Mouse (Mus musculus) MEL (cell line): ENCODE data around the gene Caskin1. TPM values are rescaled to one million over a fixed set of nuclear protein-coding genes. Genes with fewer than 3 reads are reported as not detected.

Experiments
- DNase-seq: peaks from one replicate; pipeline ENCODE4 v3.0.0; 2011; ENCODE audit warnings: low read depth, low spot score
- H3K27ac ChIP-seq: 2 replicates; pipeline ENCODE4 v1.5.1; 2012; ENCODE audit warnings: low read depth, mild to moderate bottlenecking, control low read depth, low read length, moderate library complexity; ENCODE audit not compliant: control insufficient read depth
- H3K27me3 ChIP-seq, 2 experiments: fragments of 150-350 bp in 1 of 2; sonication (generic) in 1 of 2; 2 replicates each; pipeline ENCODE4 v1.6.1; 2012; ENCODE audit warnings: low read length in 2 of 2, mild to moderate bottlenecking in 2 of 2, improper control_type of control experiment in 1 of 2, moderate library complexity in 1 of 2; ENCODE audit not compliant: insufficient read depth in 2 of 2, control insufficient read depth in 1 of 2
- H3K36me3 ChIP-seq, 2 experiments: 2 replicates each; pipeline ENCODE4 v1.6.1; 2012 to 2014; ENCODE audit warnings: low read length in 2 of 2, improper control_type of control experiment in 1 of 2, inconsistent platforms in 1 of 2, mild to moderate bottlenecking in 1 of 2; ENCODE audit not compliant: insufficient read depth in 2 of 2, control insufficient read depth in 1 of 2
- H3K4me1 ChIP-seq, 2 experiments: fragments of 150-350 bp in 1 of 2; sonication (generic) in 1 of 2; 2 replicates each; pipeline ENCODE4 v1.6.1; 2012; ENCODE audit warnings: low read length in 2 of 2, improper control_type of control experiment in 1 of 2, mild to moderate bottlenecking in 1 of 2; ENCODE audit not compliant: insufficient read depth in 2 of 2, control insufficient read depth in 1 of 2
- H3K4me3 ChIP-seq, 2 experiments: fragments of 150-350 bp in 1 of 2; sonication (generic) in 1 of 2; 2 replicates each; pipeline ENCODE4 v1.5.1; 2012; ENCODE audit warnings: low read depth in 2 of 2, low read length in 2 of 2, mild to moderate bottlenecking in 2 of 2, moderate library complexity in 2 of 2, control low read depth in 1 of 2, improper control_type of control experiment in 1 of 2; ENCODE audit not compliant: control insufficient read depth in 1 of 2, insufficient read depth in 1 of 2
- H3K79me2 ChIP-seq: 2 replicates; pipeline ENCODE4 v1.6.1; 2012; ENCODE audit warnings: mild to moderate bottlenecking, low read length, moderate library complexity; ENCODE audit not compliant: control insufficient read depth, poor library complexity, insufficient read depth
- H3K9ac ChIP-seq: 2 replicates; pipeline ENCODE4 v1.6.1; 2012; ENCODE audit warnings: low read depth, mild to moderate bottlenecking, control low read depth, low read length, moderate library complexity; ENCODE audit not compliant: control insufficient read depth, poor library complexity, severe bottlenecking
- H3K9me3 ChIP-seq: fragments of 150-350 bp; sonication (generic); replicated peaks from 2 replicates; pipeline ENCODE4 v1.6.1; 2012; ENCODE audit warnings: mild to moderate bottlenecking, low read length, improper control_type of control experiment, moderate library complexity; ENCODE audit not compliant: insufficient read depth
- BHLHE40 ChIP-seq: IDR thresholded peaks from 2 replicates; pipeline ENCODE4 v1.6.1; 2012; ENCODE audit warnings: low read depth, mild to moderate bottlenecking, inconsistent platforms, low read length, improper control_type of control experiment, borderline replicate concordance
- E2F4 ChIP-seq: IDR thresholded peaks from 2 replicates; pipeline ENCODE4 v1.6.1; 2011; ENCODE audit warnings: low read depth, low read length, improper control_type of control experiment, borderline replicate concordance
- ELF1 ChIP-seq: IDR thresholded peaks from 2 replicates; pipeline ENCODE4 v1.6.1; 2014; ENCODE audit warnings: low read depth, mild to moderate bottlenecking, inconsistent platforms, low read length, improper control_type of control experiment, moderate library complexity
- HCFC1 ChIP-seq: IDR thresholded peaks from 2 replicates; pipeline ENCODE4 v1.6.1; 2012; ENCODE audit warnings: low read depth, mild to moderate bottlenecking, inconsistent platforms, low read length, improper control_type of control experiment, moderate library complexity
- JUND ChIP-seq: IDR thresholded peaks from 2 replicates; pipeline ENCODE4 v1.6.1; 2011; ENCODE audit warnings: low read depth, mild to moderate bottlenecking, improper control_type of control experiment, low read length
- MAFK ChIP-seq: IDR thresholded peaks from 2 replicates; pipeline ENCODE4 v1.6.1; 2011; ENCODE audit warnings: low read depth, mild to moderate bottlenecking, low read length, improper control_type of control experiment, borderline replicate concordance
- MAZ ChIP-seq: IDR thresholded peaks from 2 replicates; pipeline ENCODE4 v1.6.1; 2012; ENCODE audit warnings: low read depth, mild to moderate bottlenecking, inconsistent platforms, low read length, improper control_type of control experiment
- MYB ChIP-seq: IDR thresholded peaks from 2 replicates; pipeline ENCODE4 v1.6.1; 2011; ENCODE audit warnings: mild to moderate bottlenecking, low read depth, low read length, improper control_type of control experiment
- MYC ChIP-seq: IDR thresholded peaks from 2 replicates; pipeline ENCODE4 v1.6.1; 2011; ENCODE audit warnings: low read depth, mild to moderate bottlenecking, low read length, improper control_type of control experiment, moderate library complexity
- POLR2A ChIP-seq, 2 experiments: IDR thresholded peaks; 2 replicates each; pipeline ENCODE4 v1.6.1; 2011 to 2012; ENCODE audit warnings: low read length in 2 of 2, mild to moderate bottlenecking in 2 of 2, control low read depth in 1 of 2, improper control_type of control experiment in 1 of 2, low read depth in 1 of 2, moderate library complexity in 1 of 2; ENCODE audit not compliant: control insufficient read depth in 1 of 2, insufficient read depth in 1 of 2, poor library complexity in 1 of 2
- POLR2AphosphoS2 ChIP-seq: IDR thresholded peaks from 2 replicates; pipeline ENCODE4 v1.6.1; 2011; ENCODE audit warnings: low read length, improper control_type of control experiment
- RAD21 ChIP-seq: IDR thresholded peaks from 2 replicates; pipeline ENCODE4 v1.6.1; 2011; ENCODE audit warnings: mild to moderate bottlenecking, low read depth, low read length, improper control_type of control experiment
- SMC3 ChIP-seq: IDR thresholded peaks from 2 replicates; pipeline ENCODE4 v1.6.1; 2011; ENCODE audit warnings: low read depth, low read length, improper control_type of control experiment
- TCF12 ChIP-seq: IDR thresholded peaks from 2 replicates; pipeline ENCODE4 v1.6.1; 2014; ENCODE audit warnings: low read depth, mild to moderate bottlenecking, inconsistent platforms, low read length, improper control_type of control experiment, moderate library complexity
- USF1 ChIP-seq: IDR thresholded peaks from 2 replicates; pipeline ENCODE4 v1.6.1; 2014; ENCODE audit warnings: low read depth, mild to moderate bottlenecking, inconsistent platforms, low read length, improper control_type of control experiment, moderate library complexity
- ZMIZ1 ChIP-seq: IDR thresholded peaks from 2 replicates; pipeline ENCODE4 v1.6.1; 2012; ENCODE audit warnings: low read depth, mild to moderate bottlenecking, inconsistent platforms, low read length, improper control_type of control experiment, moderate library complexity
- polyA plus RNA-seq, 2 experiments: library from polyadenylated mRNA; stranded (reverse) in 1 of 2; unstranded in 1 of 2; fragments of >175 nt in 1 of 2; fragments of >200 nt in 1 of 2; gene quantifications; 2 replicates each; pipeline versions ENCODE4 v1.2.1 to v1.2.4; 2012; ENCODE audit warnings: low replicate concordance in 2 of 2, low read depth in 1 of 2; ENCODE audit not compliant: insufficient read length in 2 of 2, insufficient read depth in 1 of 2, missing spikeins in 1 of 2
- total RNA-seq: library from RNA; depleted of rRNA; stranded (reverse); fragments of 300-350 nt; gene quantifications from 2 replicates; pipeline ENCODE4 v1.2.3, GENCODE M21; 2012; rRNA removed

The Caskin1 gene
- total RNA-seq (0.04 and 0.07 TPM in 2 replicates), polyA plus RNA-seq (under 1 TPM in 1 of 2 experiments, not detected in 1; 0.38 TPM)

- no peak within 1 kb of the TSS for H3K4me3 ChIP-seq
These were observed at the start of gene Caskin1 for GRCm38 (mm10) chr17:24488186-24488661. TSS of gene Caskin1 (plus strand) at chr17:24488601.

GRCm38 (mm10) chr17:24440377-24440776 is 48.0 kb upstream of the Caskin1 start:
- H3K36me3 ChIP-seq: no peaks in the 10 kb centered on the region; a peak in 1 of 4 replicates
- no peaks in the 10 kb centered on the region for H3K4me1 ChIP-seq
- no peak overlapping the region for H3K4me3 ChIP-seq
- H3K27ac ChIP-seq: no peak overlapping the region
- no peak for DNase-seq
- H3K9me3 ChIP-seq: no peaks in the 10 kb centered on the region
- H3K79me2 ChIP-seq: no peaks in the 10 kb centered on the region
- H3K9ac ChIP-seq: no peak overlapping the region
- no peak for TF ChIP-seq RAD21
- TF ChIP-seq ZMIZ1: no peak
- no peak for TF ChIP-seq MYC
- TF ChIP-seq HCFC1: no peak
- no peaks in the 10 kb centered on the region for H3K27me3 ChIP-seq

More at GRCm38 (mm10) chr17:24488186-24488661, at the start of gene Caskin1:
- peaks cover 6 to 25% of the 10 kb centered on the region in 2 experiments for H3K27me3 ChIP-seq
- no peaks in the 10 kb centered on the region for H3K9me3 ChIP-seq
- no peaks in the 10 kb centered on the region for H3K36me3 ChIP-seq
- TF ChIP-seq POLR2A (IDR thresholded peaks at IDR 0.05; ENCODE audit: control insufficient read depth in 1 of 2, insufficient read depth in 1 of 2, low read depth in 1 of 2, low read length in 2 of 2, poor library complexity in 1 of 2) (no peak), JUND (no peak), TCF12 (no peak), ZMIZ1 (no peak), BHLHE40 (no peak), ELF1 (no peak), POLR2AphosphoS2 (no peak), MAZ (no peak), USF1 (no peak), E2F4 (no peak), MAFK (no peak), MYB (no peak), HCFC1 (no peak), MYC (no peak), SMC3 (no peak)
- TF ChIP-seq, all 39 proteins: peak for 0
- DNase-seq: no peak
- Histone ChIP-seq H3K9ac (no peak within 1 kb of the TSS), H3K4me1 (no peaks in the 10 kb centered on the region), H3K79me2 (no peaks in the 10 kb centered on the region), H3K27ac (no peak within 1 kb of the TSS)
